In the genomic region with DNA sequence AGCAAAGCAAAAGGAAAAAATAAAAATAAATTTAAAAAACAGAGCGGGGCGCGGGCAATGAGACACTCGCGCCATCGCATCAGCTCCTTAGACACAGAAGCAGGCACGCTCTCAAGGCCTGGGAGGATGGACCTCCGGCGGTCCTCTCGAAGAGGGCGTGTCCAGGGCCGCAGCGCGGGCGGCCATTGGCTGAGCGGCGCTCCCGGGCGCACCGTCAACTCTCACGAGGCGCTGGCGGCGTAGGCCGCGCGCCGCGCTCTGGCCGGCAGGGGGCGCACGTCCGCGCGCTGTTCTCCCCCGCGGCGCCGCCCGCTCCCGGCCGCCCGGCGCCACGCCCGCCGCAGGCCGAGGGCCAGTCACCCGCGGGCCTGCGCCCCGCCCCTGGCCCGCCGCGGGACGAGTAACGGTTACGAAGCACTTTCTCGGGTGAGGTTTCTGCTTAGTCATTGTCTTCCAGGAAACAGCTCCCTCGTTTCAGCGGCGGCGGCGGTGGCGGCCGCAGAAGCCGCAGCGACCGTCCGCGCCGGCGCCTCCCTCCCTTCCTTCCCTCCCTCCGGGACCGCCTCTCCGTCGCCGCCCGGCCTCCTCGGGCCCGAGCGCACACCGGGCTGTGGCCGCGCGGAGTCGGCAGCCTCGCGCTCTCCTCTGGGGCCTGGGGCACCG, we compare ENCODE assay signal across 7 mouse cellular contexts. TPM values are rescaled to one million over a fixed set of nuclear protein-coding genes. Genes with fewer than 3 reads are reported as not detected.
DNase-seq lines count a peak whose midpoint lies in the region; ATAC-seq lines count a peak whose summit lies in the region.

A gene (plus strand): TSS at position 343 of the 663 bp plus-strand sequence.

- peaks cover 29% of the 10 kb centered on the region for H3K4me1 ChIP-seq in embryonic facial prominence, embryonic 10.5 days
- H3K4me1 ChIP-seq in limb, embryonic 10.5 days, result peaks cover 34% of the 10 kb centered on the region
- peaks cover 19% of the 10 kb centered on the region for H3K4me1 ChIP-seq in midbrain, embryonic 13.5 days (replicated peaks)

- peak within 1 kb of the TSS; percentile 62 for H3K4me2 ChIP-seq in midbrain, embryonic 13.5 days (replicated peaks)

- H3K9me3 ChIP-seq in embryonic facial prominence, embryonic 10.5 days, result no peaks in the 10 kb centered on the region
- no peaks in the 10 kb centered on the region for H3K9me3 ChIP-seq in limb, embryonic 10.5 days (replicated peaks)
- H3K9me3 ChIP-seq in midbrain, embryonic 13.5 days, result no peaks in the 10 kb centered on the region

- peak; percentile 96 for DNase-seq in adrenal gland, postnatal 10 days
- DNase-seq in embryonic facial prominence, embryonic 10.5 days (ENCODE audit: low spot score), result peak; percentile 95
- peak; percentile 94 for DNase-seq in kidney, adult 11 months
- DNase-seq in limb, embryonic 10.5 days (ENCODE audit: low spot score), result peak; percentile 91
- peak; percentile 92 for DNase-seq in spleen, adult 12 weeks (ENCODE audit: low spot score)

- H3K27me3 ChIP-seq in embryonic facial prominence, embryonic 10.5 days (replicated peaks; ENCODE audit: low read depth, poor library complexity, severe bottlenecking), result no peaks in the 10 kb centered on the region
- H3K27me3 ChIP-seq in limb, embryonic 10.5 days (ENCODE audit: low read depth, poor library complexity, severe bottlenecking), result no peaks in the 10 kb centered on the region
- H3K27me3 ChIP-seq in midbrain, embryonic 13.5 days, result no peaks in the 10 kb centered on the region

- no peaks in the 10 kb centered on the region for H3K36me3 ChIP-seq in embryonic facial prominence, embryonic 10.5 days (replicated peaks)
- H3K36me3 ChIP-seq in limb, embryonic 10.5 days, result no peaks in the 10 kb centered on the region
- H3K36me3 ChIP-seq in midbrain, embryonic 13.5 days, result no peaks in the 10 kb centered on the region

- ATAC-seq in granulocyte monocyte progenitor cell, adult 5-6 weeks (replicated peaks; ENCODE audit: poor library complexity, severe bottlenecking), result peak; percentile 85
- ATAC-seq in midbrain, embryonic 13.5 days, result peak; percentile 99

- peak within 1 kb of the TSS; percentile 95 for H3K4me3 ChIP-seq in embryonic facial prominence, embryonic 10.5 days
- H3K4me3 ChIP-seq in limb, embryonic 10.5 days, result peak within 1 kb of the TSS; percentile 95
- H3K4me3 ChIP-seq in midbrain, embryonic 13.5 days (replicated peaks), result peak within 1 kb of the TSS; percentile 81

- WGBS in embryonic facial prominence, embryonic 10.5 days, result under 1% methylated on average over 90 of the region's 90 CpGs
- WGBS in limb, embryonic 10.5 days, result under 1% methylated on average over 89 of the region's 90 CpGs
- WGBS in midbrain, embryonic 13.5 days, result under 1% methylated on average over 82 of the region's 90 CpGs

- peak within 1 kb of the TSS; percentile 91 for H3K27ac ChIP-seq in embryonic facial prominence, embryonic 10.5 days (replicated peaks)
- peak within 1 kb of the TSS; percentile 90 for H3K27ac ChIP-seq in limb, embryonic 10.5 days
- peak within 1 kb of the TSS; percentile 93 for H3K27ac ChIP-seq in midbrain, embryonic 13.5 days

- peak within 1 kb of the TSS; percentile 92 for H3K9ac ChIP-seq in midbrain, embryonic 13.5 days (replicated peaks)

RNA-seq across cellular contexts. Expression of the gene that starts here (rescaled TPM):
- total RNA-seq in adrenal gland, postnatal 10 days (2021), result 100 to 1,000 TPM in 1 of 2 experiments, 10 to 100 TPM in 1; 89.2 to 102 TPM
- polyA plus RNA-seq in embryonic facial prominence, embryonic 10.5 days (2016; fragmentation: Nextera tagmentation; extraction: Ambion mirVana), result 36.9 and 39.9 TPM in 2 replicates
- 74.4 and 94.6 TPM in 2 replicates for total RNA-seq in granulocyte monocyte progenitor cell, adult 5-6 weeks (2014; fragmentation: Nextera tagmentation)
- 37.8 and 46.7 TPM in 2 replicates for total RNA-seq in granulocyte monocyte progenitor cell, adult 5-6 weeks (2017)
- 32.5 and 40.3 TPM in 2 replicates for polyA plus RNA-seq in limb, embryonic 10.5 days (2016; fragmentation: Nextera tagmentation; extraction: Ambion mirVana)
- polyA plus RNA-seq in midbrain, embryonic 13.5 days (2015; fragmentation: Nextera tagmentation; extraction: Ambion mirVana), result 39.7 and 45.2 TPM in 2 replicates

Comparison
In these comparisons a context has a peak if more than half of its experiments do, and no peak if none do; other contexts are left out.
1. Peak in every context shown above with its lines: DNase-seq, ATAC-seq, H3K4me3 ChIP-seq and H3K27ac ChIP-seq.